Mouse (Mus musculus) embryo, embryonic 11.5 days (tissue): ENCODE data around the gene Lyl1.
A peak's percentile ranks its signal among the peaks of the same experiment; 100 is the strongest.

Source experiments
- DNase-seq: peaks from one replicate; pipeline ENCODE4 v3.0.0-alpha.2; 2012; ENCODE audit warnings: low read depth, low spot score

The Lyl1 gene

GRCm38 (mm10) chr8:84700941-84701911 is at the start of gene Lyl1:
Gene Lyl1 (plus strand): TSS chr8:84701457.
- no peak for DNase-seq

GRCm38 (mm10) chr8:84653092-84653631 is 48.1 kb upstream of the Lyl1 start:
- DNase-seq, result no peak

- DNase-seq, result no peak
Measured at GRCm38 (mm10) chr8:84654597-84654996, 46.7 kb upstream of the Lyl1 start.

- DNase-seq, result peak; percentile 81
Measured at GRCm38 (mm10) chr8:84655336-84656190, 45.7 kb upstream of the Lyl1 start.

- DNase-seq, result peak; percentile 83
Measured at GRCm38 (mm10) chr8:84656191-84656525, 45.1 kb upstream of the Lyl1 start.

- no peak for DNase-seq
Measured at GRCm38 (mm10) chr8:84656641-84657126, 44.6 kb upstream of the Lyl1 start.

GRCm38 (mm10) chr8:84657203-84657602 is 44.1 kb upstream of the Lyl1 start:
- no peak for DNase-seq

GRCm38 (mm10) chr8:84657680-84658079 is 43.6 kb upstream of the Lyl1 start:
- no peak for DNase-seq

- no peak for DNase-seq
Measured at GRCm38 (mm10) chr8:84658951-84659350, 42.3 kb upstream of the Lyl1 start.

- no peak for DNase-seq
Measured at GRCm38 (mm10) chr8:84659936-84660818, 41.1 kb upstream of the Lyl1 start.

- no peak for DNase-seq
Measured at GRCm38 (mm10) chr8:84660819-84661457, 40.3 kb upstream of the Lyl1 start.

GRCm38 (mm10) chr8:84661458-84661871 is 39.8 kb upstream of the Lyl1 start:
- DNase-seq, result no peak

- no peak for DNase-seq
Measured at GRCm38 (mm10) chr8:84661961-84662571, 39.2 kb upstream of the Lyl1 start.

GRCm38 (mm10) chr8:84662581-84663065 is 38.6 kb upstream of the Lyl1 start, which contains the start of gene Ier2:
Gene Ier2 (minus strand): TSS chr8:84662852.
- DNase-seq, result peak; percentile 91

GRCm38 (mm10) chr8:84663483-84664327 is 37.6 kb upstream of the Lyl1 start:
- peak; percentile 94 for DNase-seq

- no peak for DNase-seq
Measured at GRCm38 (mm10) chr8:84664566-84665384, 36.5 kb upstream of the Lyl1 start.

- no peak for DNase-seq
Measured at GRCm38 (mm10) chr8:84665385-84665893, 35.8 kb upstream of the Lyl1 start.

- no peak for DNase-seq
Measured at GRCm38 (mm10) chr8:84668081-84668480, 33.2 kb upstream of the Lyl1 start.
